Mouse (Mus musculus) limb, embryonic 14.5 days (tissue): ENCODE results near the gene Gm49450. TPM values are rescaled to one million over a fixed set of nuclear protein-coding genes. Genes with fewer than 3 reads are reported as not detected.

Experiments
- ATAC-seq: fragments of 200-750 bp; cut with Nextera tagmentation; 2 replicates; pipeline ENCODE4 v1.8.0; 2017; ENCODE audit warnings: low read depth, moderate number of reproducible peaks, moderate TSS enrichment; ENCODE audit not compliant: low FRiP score
- DNase-seq: peaks from one replicate; pipeline ENCODE4 v3.0.0-alpha.2; 2015; ENCODE audit warnings: low spot score
- H3K27ac ChIP-seq: fragments of 300-500 bp; sonication (generic); replicated peaks from 2 replicates; pipeline ENCODE4 v1.5.1; 2014; ENCODE audit warnings: low read depth, mild to moderate bottlenecking, low read length, moderate library complexity, mixed read lengths
- H3K27me3 ChIP-seq: fragments of 300-500 bp; sonication (generic); 2 replicates; pipeline ENCODE4 v1.6.1; 2014; ENCODE audit warnings: low read length, mixed read lengths; ENCODE audit not compliant: control insufficient read depth, insufficient read depth
- H3K36me3 ChIP-seq: fragments of 300-500 bp; sonication (generic); 2 replicates; pipeline ENCODE4 v1.6.1; 2014; ENCODE audit warnings: mild to moderate bottlenecking, low read length, moderate library complexity, mixed read lengths; ENCODE audit not compliant: control insufficient read depth, insufficient read depth
- H3K4me1 ChIP-seq: fragments of 300-500 bp; sonication (generic); 2 replicates; pipeline ENCODE4 v1.6.1; 2014; ENCODE audit warnings: antibody characterized with exemption, low read length, mixed read lengths; ENCODE audit not compliant: control insufficient read depth, insufficient read depth
- H3K4me2 ChIP-seq: fragments of 300-500 bp; sonication (generic); replicated peaks from 2 replicates; pipeline ENCODE4 v1.6.1; 2014; ENCODE audit warnings: low read depth, mild to moderate bottlenecking, low read length, moderate library complexity; ENCODE audit not compliant: severe bottlenecking
- H3K4me3 ChIP-seq: fragments of 300-500 bp; sonication (generic); replicated peaks from 2 replicates; pipeline ENCODE4 v1.5.1; 2014; ENCODE audit warnings: low read length
- H3K9ac ChIP-seq: fragments of 300-500 bp; sonication (generic); 2 replicates; pipeline ENCODE4 v1.6.1; 2014; ENCODE audit warnings: mild to moderate bottlenecking, low read depth, low read length, moderate library complexity; ENCODE audit not compliant: severe bottlenecking
- H3K9me3 ChIP-seq: fragments of 300-500 bp; sonication (generic); 2 replicates; pipeline ENCODE4 v1.6.1; 2016; ENCODE audit warnings: low read length; ENCODE audit not compliant: control insufficient read depth
- POLR2A ChIP-seq: fragments of 200-500 bp; IDR thresholded peaks from 2 replicates; pipeline ENCODE4 v1.8.0; 2012; ENCODE audit warnings: inconsistent platforms, mild to moderate bottlenecking, moderate library complexity, borderline replicate concordance; ENCODE audit not compliant: insufficient read depth, insufficient read length; ENCODE audit errors: extremely low read depth
- WGBS: fragments of 180-500 bp; shearing (Covaris S2); extraction: QIAGEN DNeasy Blood & Tissue Kit; methylation state at CpG from one replicate; pipeline ENCODE4 v1.1.7; 2014; 5-methylcytosine and 5-hydroxymethylcytosine counted together
- polyA plus RNA-seq, 2 experiments: library from polyadenylated mRNA; depleted of rRNA in 1 of 2; stranded (reverse) in 1 of 2; unstranded in 1 of 2; fragments of >200 nt; fragmentation: Nextera tagmentation in 1 of 2; extraction: Ambion mirVana in 1 of 2; gene quantifications; 2 replicates each; pipeline versions ENCODE4 v1.2.1 to v1.2.3; 2012 to 2014

Gm49450 gene
- polyA plus RNA-seq, 2 experiments: 159 TPM; not detected in 1

- Histone ChIP-seq H3K4me2 (no peak overlapping the region), H3K9ac (no peak overlapping the region)
These were observed 22.4 kb downstream of the Gm49450 start for GRCm38 (mm10) chr15:98930998-98931397.

DNA sequence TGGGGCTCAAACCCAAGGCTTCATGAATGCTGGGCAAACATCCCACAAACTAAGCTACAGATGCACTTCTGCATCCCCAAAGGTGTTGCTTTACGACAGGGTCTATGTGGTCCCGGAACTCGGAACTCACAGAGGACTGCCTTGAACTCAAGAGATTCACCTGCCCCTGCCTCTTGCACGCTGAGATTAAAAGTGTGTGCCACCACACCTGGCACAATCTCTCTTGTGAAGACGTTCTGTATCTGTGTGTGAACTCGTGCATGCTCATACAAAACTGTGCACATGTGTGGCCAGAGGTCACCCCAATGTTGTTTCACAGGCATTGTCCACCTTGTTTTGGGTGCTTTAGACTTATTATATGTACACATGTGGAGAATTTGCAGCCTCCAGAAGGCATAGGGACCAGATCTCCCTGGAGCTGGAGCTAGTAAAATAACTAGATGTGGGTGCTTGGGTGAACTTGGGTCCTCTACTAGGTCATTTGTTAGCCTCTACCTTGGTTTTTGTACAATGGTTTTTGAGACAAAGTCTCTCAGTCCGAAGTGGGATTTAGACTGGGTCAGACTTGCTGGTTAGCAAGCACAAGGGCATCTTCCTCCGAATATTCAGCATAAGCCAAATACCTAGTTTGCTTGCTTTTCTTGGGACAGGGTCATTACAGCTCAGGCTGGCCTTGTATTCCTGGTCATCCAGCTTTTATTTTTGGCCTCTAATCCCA is 23.2 kb downstream of the Gm49450 start:
- no peak for TF ChIP-seq POLR2A
- no peak for DNase-seq
- H3K36me3 ChIP-seq: peaks cover 16% of the 10 kb centered on the region
- no peaks in the 10 kb centered on the region for H3K9me3 ChIP-seq
- no peak overlapping the region for H3K27ac ChIP-seq
- no peak overlapping the region for H3K4me3 ChIP-seq
- WGBS: 44% methylated on average over 8 of the region's 8 CpGs
- H3K4me1 ChIP-seq: peaks cover 9% of the 10 kb centered on the region
- H3K9ac ChIP-seq: no peak overlapping the region
- H3K4me2 ChIP-seq: no peak overlapping the region
- ATAC-seq: no peak
- no peaks in the 10 kb centered on the region for H3K27me3 ChIP-seq

More at GRCm38 (mm10) chr15:98930998-98931397, 22.4 kb downstream of the Gm49450 start:
- Histone ChIP-seq H3K4me1 (peaks cover 17% of the 10 kb centered on the region), H3K27me3 (no peaks in the 10 kb centered on the region), H3K27ac (no peak overlapping the region), H3K36me3 (peaks cover 16% of the 10 kb centered on the region), H3K4me3 (no peak overlapping the region), H3K9me3 (no peaks in the 10 kb centered on the region)
- WGBS: 78% methylated on average over 3 of the region's 3 CpGs
- no peak for TF ChIP-seq POLR2A
- no peak for DNase-seq
- no peak for ATAC-seq

GRCm38 (mm10) chr15:98928598-98929240 is 24.6 kb downstream of the Gm49450 start:
- H3K27ac ChIP-seq: no peak overlapping the region
- ATAC-seq: peak; percentile 68; the same call in 1 of the 2 replicates
- no peak overlapping the region for H3K4me3 ChIP-seq

DNA sequence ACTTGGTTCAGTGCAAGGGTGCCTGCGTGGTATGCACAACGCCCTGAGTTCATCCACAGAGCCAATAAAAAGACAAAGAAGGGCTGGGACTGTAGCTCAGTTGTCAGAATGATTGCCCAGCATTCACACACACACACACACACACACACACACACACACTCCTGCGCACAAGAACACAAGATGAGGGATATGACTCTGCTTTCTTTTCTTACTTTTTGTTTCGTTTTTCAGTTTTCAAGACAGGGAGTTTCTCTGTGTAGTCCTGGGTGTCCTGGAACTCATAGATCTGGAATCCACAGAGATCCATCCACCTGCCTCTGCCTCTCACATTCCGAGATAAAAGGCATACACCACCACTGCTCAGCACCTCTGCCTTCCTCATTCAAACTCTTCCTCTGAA is 25.8 kb downstream of the Gm49450 start:
- Histone ChIP-seq H3K4me3 (no peak overlapping the region), H3K27me3 (no peaks in the 10 kb centered on the region), H3K27ac (no peak overlapping the region), H3K4me1 (peaks cover 2% of the 10 kb centered on the region; the same call in 1 of the 2 replicates), H3K36me3 (peaks cover 11% of the 10 kb centered on the region), H3K9me3 (no peaks in the 10 kb centered on the region), H3K9ac (no peak overlapping the region), H3K4me2 (no peak overlapping the region)
- DNase-seq (no peak), ATAC-seq (no peak)
- 82% methylated on average over 5 of the region's 5 CpGs for WGBS
- TF ChIP-seq POLR2A: no peak

More at GRCm38 (mm10) chr15:98928598-98929240, 24.6 kb downstream of the Gm49450 start:
- Histone ChIP-seq H3K9me3 (no peaks in the 10 kb centered on the region), H3K9ac (no peak overlapping the region), H3K4me1 (peaks cover 6% of the 10 kb centered on the region; the same call in 1 of the 2 replicates), H3K36me3 (peaks cover 16% of the 10 kb centered on the region), H3K4me2 (no peak overlapping the region), H3K27me3 (no peaks in the 10 kb centered on the region)
- TF ChIP-seq POLR2A: no peak
- peak; percentile 88 for DNase-seq
- WGBS: 15% methylated on average over 13 of the region's 13 CpGs

GRCm38 (mm10) chr15:98924682-98925081 is 28.7 kb downstream of the Gm49450 start:
- no peak overlapping the region for H3K27ac ChIP-seq
- 75% methylated on average over 3 of the region's 3 CpGs for WGBS
- H3K27me3 ChIP-seq: no peaks in the 10 kb centered on the region
- no peak for TF ChIP-seq POLR2A
- H3K4me2 ChIP-seq: no peak overlapping the region
- DNase-seq (no peak), ATAC-seq (no peak)
- H3K9ac ChIP-seq: no peak overlapping the region
- peaks cover 2% of the 10 kb centered on the region; the same call in 1 of the 2 replicates for H3K4me1 ChIP-seq
- H3K36me3 ChIP-seq: no peaks in the 10 kb centered on the region
- H3K9me3 ChIP-seq: no peaks in the 10 kb centered on the region
- no peak overlapping the region for H3K4me3 ChIP-seq
